Mouse (Mus musculus) cerebellum, adult 2 months (tissue): ENCODE measurements around the gene AI837181.

ENCODE experiments used
- CTCF ChIP-seq: fragments of 200-500 bp; IDR thresholded peaks from 2 replicates; pipeline ENCODE4 v1.5.1; 2011; ENCODE audit warnings: low read depth, mild to moderate bottlenecking, control low read depth, low read length, moderate library complexity, borderline replicate concordance; ENCODE audit not compliant: insufficient read depth
- POLR2A ChIP-seq: fragments of 200-500 bp; IDR thresholded peaks from 2 replicates; pipeline ENCODE4 v1.6.1; 2011; ENCODE audit warnings: low read length, control low read depth, borderline replicate concordance; ENCODE audit not compliant: insufficient read depth

- TF ChIP-seq CTCF, result no peak
- TF ChIP-seq POLR2A, result no peak
Observed at GRCm38 (mm10) chr19:5455037-5455436, 30.1 kb downstream of the AI837181 start.
